Mouse (Mus musculus) heart, adult 2 months (tissue): ENCODE results near the gene Tex264. TPM values are rescaled to one million over a fixed set of nuclear protein-coding genes. Genes with fewer than 3 reads are reported as not detected.
"Not testable (repeated sequence)": the region's sequence is repeated elsewhere in the genome, so short reads cannot be mapped to it uniquely, and the experiment has no call there.

Experiments used
- DNase-seq, 2 experiments: peaks; one replicate each; pipeline ENCODE4 v3.0.0; 2021
- H3K27ac ChIP-seq: fragments of 200-600 bp; 2 replicates; pipeline ENCODE4 v1.8.1; 2022
- H3K27me3 ChIP-seq: fragments of 200-500 bp; 2 replicates; pipeline ENCODE4 v1.6.1; 2012; ENCODE audit warnings: mild to moderate bottlenecking, low read length, inconsistent platforms, mixed read lengths; ENCODE audit not compliant: control insufficient read depth, insufficient read depth
- H3K36me3 ChIP-seq: fragments of 200-500 bp; 2 replicates; pipeline ENCODE4 v1.6.1; 2012; ENCODE audit warnings: low read length, inconsistent platforms; ENCODE audit not compliant: control insufficient read depth, insufficient read depth
- H3K4me1 ChIP-seq: fragments of 200-500 bp; 2 replicates; pipeline ENCODE4 v1.6.1; 2011; ENCODE audit warnings: low read length; ENCODE audit not compliant: control insufficient read depth, insufficient read depth
- H3K4me3 ChIP-seq: fragments of 200-600 bp; 2 replicates; pipeline ENCODE4 v1.8.1; 2022
- H3K79me2 ChIP-seq: fragments of 200-500 bp; replicated peaks from 2 replicates; pipeline ENCODE4 v1.6.1; 2012; ENCODE audit warnings: mild to moderate bottlenecking, inconsistent platforms, low read length, moderate library complexity, mixed read lengths; ENCODE audit not compliant: control insufficient read depth, insufficient read depth
- H3K9ac ChIP-seq: fragments of 200-500 bp; 2 replicates; pipeline ENCODE4 v1.6.1; 2012; ENCODE audit warnings: low read depth, mild to moderate bottlenecking, control low read depth, inconsistent platforms, low read length, mixed read lengths
- CTCF ChIP-seq: fragments of 200-600 bp; IDR thresholded peaks from 2 replicates; pipeline ENCODE4 v1.8.1; 2022; ENCODE audit warnings: antibody characterized with exemption, mild to moderate bottlenecking, moderate library complexity
- EP300 ChIP-seq: fragments of 200-500 bp; IDR thresholded peaks from 2 replicates; pipeline ENCODE4 v1.6.1; 2011; ENCODE audit warnings: low read depth, low read length, control low read depth; ENCODE audit not compliant: insufficient read depth
- POLR2A ChIP-seq: fragments of 200-500 bp; IDR thresholded peaks from 2 replicates; pipeline ENCODE4 v1.6.1; 2011; ENCODE audit warnings: mild to moderate bottlenecking, low read depth, low read length, control low read depth; ENCODE audit not compliant: insufficient read depth
- WGBS: fragments of 180-500 bp; shearing (Covaris S2); methylation state at CpG from one replicate; pipeline ENCODE4 v1.1.7; 2018; 5-methylcytosine and 5-hydroxymethylcytosine counted together
- intact Hi-C: fragments of 180-260 bp; cut with DNase I; formaldehyde crosslinking; loops from one replicate; pipeline ENCODE4 v1.15.1; 2025
- polyA plus RNA-seq: library from polyadenylated mRNA; depleted of rRNA; stranded (reverse); fragments of >200 nt; gene quantifications from 2 replicates; pipeline ENCODE4 v1.2.3, GENCODE M21; 2012
- total RNA-seq, 2 experiments: library from RNA; stranded (reverse); gene quantifications; 2 replicates each; pipeline ENCODE4 v1.2.3; 2021

Tex264 gene
- total and polyA plus RNA-seq, 3 experiments = 40.3 to 62.1 (median 47.6) TPM

DNA sequence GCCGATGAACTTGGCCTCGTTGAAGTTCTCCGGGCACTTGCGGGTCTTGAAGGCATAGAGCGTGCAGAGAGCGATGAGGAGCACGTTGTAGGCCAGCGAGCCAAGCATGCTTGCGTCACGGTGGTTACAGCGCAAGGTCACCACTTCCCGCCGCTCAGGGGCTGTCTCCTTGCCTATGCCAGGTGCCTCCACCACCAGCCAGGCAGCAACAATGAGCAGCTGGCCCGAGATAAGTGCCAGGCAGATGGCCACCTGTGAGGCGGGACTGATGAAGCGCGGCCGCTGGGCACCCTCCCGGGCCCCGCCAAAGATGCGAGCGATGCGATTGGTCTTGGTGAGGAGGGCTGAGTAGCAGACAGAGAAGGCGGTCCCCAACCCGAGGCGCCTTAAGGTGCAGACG is 38.5 kb downstream of the Tex264 start:
- no peak for DNase-seq
- 56% methylated on average over 27 of the region's 27 CpGs for WGBS
- TF ChIP-seq CTCF (no peak), EP300 (no peak), POLR2A (no peak)
- Histone ChIP-seq H3K27me3 (peaks cover 6% of the 10 kb centered on the region), H3K4me3 (no peak overlapping the region), H3K36me3 (no peaks in the 10 kb centered on the region), H3K9ac (no peak overlapping the region), H3K27ac (no peak overlapping the region), H3K79me2 (no peaks in the 10 kb centered on the region), H3K4me1 (no peaks in the 10 kb centered on the region)
- intact Hi-C loops = no loop called here

- H3K27ac ChIP-seq = no peak overlapping the region
- intact Hi-C loops = no loop called here
- H3K27me3 ChIP-seq = peaks cover 6% of the 10 kb centered on the region
- H3K79me2 ChIP-seq = no peaks in the 10 kb centered on the region
- no peaks in the 10 kb centered on the region for H3K4me1 ChIP-seq
- TF ChIP-seq EP300 = no peak
- no peak for TF ChIP-seq POLR2A
- no peak for TF ChIP-seq CTCF
- no peaks in the 10 kb centered on the region for H3K36me3 ChIP-seq
- no peak overlapping the region for H3K4me3 ChIP-seq
- H3K9ac ChIP-seq = no peak overlapping the region
- no peak for DNase-seq
- WGBS = 70% methylated on average over 9 of the region's 9 CpGs
These were observed 39.9 kb downstream of the Tex264 start for GRCm38 (mm10) chr9:106645684-106646271.

GRCm38 (mm10) chr9:106643787-106644186 is 41.9 kb downstream of the Tex264 start:
- no peak for DNase-seq
- Histone ChIP-seq H3K79me2 (no peaks in the 10 kb centered on the region), H3K4me3 (no peak overlapping the region), H3K9ac (no peak overlapping the region), H3K36me3 (no peaks in the 10 kb centered on the region), H3K27ac (no peak overlapping the region), H3K27me3 (peaks cover 6% of the 10 kb centered on the region), H3K4me1 (no peaks in the 10 kb centered on the region)
- intact Hi-C loops = no loop called here
- no peak for TF ChIP-seq EP300
- 65% methylated on average over 6 of the region's 6 CpGs for WGBS

DNA sequence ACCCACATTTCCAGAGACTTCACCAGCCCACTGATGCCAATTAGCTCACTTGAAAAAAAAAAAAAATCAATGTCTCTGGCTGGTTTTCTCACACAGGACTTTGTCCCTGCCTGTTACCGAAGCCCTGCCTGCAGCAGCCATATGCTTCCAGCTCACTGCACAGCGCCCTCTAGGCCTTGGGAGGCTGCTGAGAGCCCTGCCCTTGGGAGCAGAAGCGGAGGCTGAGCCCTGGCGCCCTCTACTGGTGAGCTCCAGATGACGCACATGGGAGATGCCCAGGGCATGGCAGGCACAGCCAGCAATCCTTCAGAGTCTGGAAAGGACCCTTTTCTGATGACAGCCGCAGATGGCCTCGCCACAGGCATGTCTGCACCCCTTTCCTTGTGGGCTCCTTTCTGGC is 42.6 kb downstream of the Tex264 start:
- TF ChIP-seq EP300 (no peak), CTCF (peak; percentile 72)
- Histone ChIP-seq H3K27me3 (peaks cover 6% of the 10 kb centered on the region), H3K79me2 (no peaks in the 10 kb centered on the region), H3K36me3 (no peaks in the 10 kb centered on the region), H3K4me1 (no peaks in the 10 kb centered on the region), H3K4me3 (no peak overlapping the region), H3K27ac (no peak overlapping the region), H3K9ac (no peak overlapping the region)
- peak; percentile 48 to 53 for DNase-seq
- intact Hi-C loops = no loop called here
- 36% methylated on average over 7 of the region's 7 CpGs for WGBS

DNA sequence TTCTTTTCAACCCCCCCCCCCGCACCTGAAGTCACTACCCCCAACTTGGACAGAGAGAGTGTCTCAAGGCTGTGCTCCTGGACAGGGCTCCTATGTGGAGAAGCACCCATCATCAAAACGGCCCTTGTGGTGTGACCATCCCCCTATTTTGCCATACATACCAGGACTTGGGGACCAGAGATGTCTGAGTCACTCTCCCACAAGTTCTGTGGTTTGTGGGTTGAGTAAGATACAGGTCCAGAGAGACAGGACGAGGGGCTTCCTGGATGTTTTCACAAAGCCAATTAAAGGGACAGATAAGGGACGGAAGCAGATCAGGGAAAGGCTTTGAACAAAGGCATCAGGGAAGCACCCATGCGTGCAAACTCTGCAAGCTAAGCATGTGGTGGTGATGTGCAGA is 44.4 kb downstream of the Tex264 start:
- H3K27me3 ChIP-seq = no peaks in the 10 kb centered on the region
- WGBS = 31% methylated on average over 5 of the region's 5 CpGs
- no peak overlapping the region for H3K27ac ChIP-seq
- no peak overlapping the region for H3K4me3 ChIP-seq
- H3K4me1 ChIP-seq = no peaks in the 10 kb centered on the region
- no peaks in the 10 kb centered on the region for H3K79me2 ChIP-seq
- H3K36me3 ChIP-seq = no peaks in the 10 kb centered on the region
- no peak for TF ChIP-seq CTCF
- no peak for TF ChIP-seq EP300
- TF ChIP-seq POLR2A = no peak
- no peak for DNase-seq
- H3K9ac ChIP-seq = no peak overlapping the region
- intact Hi-C loops = no loop called here

DNA sequence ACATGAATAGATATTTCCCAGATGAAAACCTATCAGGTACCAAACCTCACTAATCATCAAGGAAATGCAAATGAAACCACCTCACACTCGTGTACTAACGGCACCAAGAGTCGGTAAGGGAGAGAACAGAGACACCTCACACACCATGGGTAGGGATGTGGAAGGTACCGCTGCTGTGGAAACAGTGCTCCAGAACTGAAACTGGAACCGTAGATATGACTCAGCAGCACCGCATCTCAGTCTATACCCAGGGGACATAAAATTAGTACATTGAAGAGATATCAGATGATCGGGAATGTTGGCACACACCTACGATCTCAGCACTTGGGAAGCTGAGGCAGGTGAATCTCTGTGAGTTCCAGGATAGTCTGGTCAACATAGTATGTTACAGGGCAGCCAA is 47.6 kb downstream of the Tex264 start:
- no peak for DNase-seq
- intact Hi-C loops = no loop called here

GRCm38 (mm10) chr9:106632185-106632584 is 53.5 kb downstream of the Tex264 start:
- Histone ChIP-seq H3K27ac (no peak overlapping the region), H3K27me3 (no peaks in the 10 kb centered on the region), H3K9ac (no peak overlapping the region), H3K4me1 (no peaks in the 10 kb centered on the region), H3K4me3 (no peak overlapping the region), H3K79me2 (no peaks in the 10 kb centered on the region), H3K36me3 (no peaks in the 10 kb centered on the region)
- DNase-seq = no peak
- intact Hi-C loops = no loop called here
- 60% methylated on average over 5 of the region's 5 CpGs for WGBS
- TF ChIP-seq POLR2A (no peak), CTCF (no peak), EP300 (no peak)

More for the DNA sequence above, 47.6 kb downstream of the Tex264 start:
- H3K4me3 ChIP-seq = no peak overlapping the region
- no peak for TF ChIP-seq EP300
- H3K27ac ChIP-seq = no peak overlapping the region
- WGBS = 83% methylated on average over 8 of the region's 8 CpGs
- H3K27me3 ChIP-seq = no peaks in the 10 kb centered on the region
- H3K79me2 ChIP-seq = no peaks in the 10 kb centered on the region
- H3K9ac ChIP-seq = no peak overlapping the region
- no peaks in the 10 kb centered on the region for H3K4me1 ChIP-seq
- H3K36me3 ChIP-seq = no peaks in the 10 kb centered on the region

DNA sequence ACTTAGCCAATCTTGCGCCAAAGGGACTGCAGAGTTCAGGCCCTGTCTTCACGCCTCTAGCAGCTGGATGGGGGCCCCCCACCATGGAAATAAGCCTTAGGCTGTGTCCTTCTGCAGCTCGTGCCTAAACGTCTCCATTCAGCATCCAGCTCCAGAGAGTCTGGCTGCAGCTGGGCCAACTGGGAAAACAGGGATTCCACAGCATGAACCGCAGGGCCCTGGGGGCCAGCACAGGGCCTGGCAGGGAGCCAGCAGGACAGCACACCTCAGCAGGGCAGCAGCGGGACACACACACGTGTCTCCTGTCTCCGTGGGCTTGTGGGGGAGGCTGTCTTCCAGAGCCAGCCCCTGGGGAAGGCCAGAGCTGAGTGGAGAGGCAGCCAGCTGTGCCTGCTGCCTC is 57.9 kb downstream of the Tex264 start:
- intact Hi-C loops = not testable (repeated sequence)
- WGBS = 17% methylated on average over 8 of the region's 8 CpGs

More for the DNA sequence above, 57.9 kb downstream of the Tex264 start:
- not testable (repeated sequence) for H3K4me3 ChIP-seq, H3K27me3 ChIP-seq, H3K36me3 ChIP-seq, H3K79me2 ChIP-seq, DNase-seq, H3K4me1 ChIP-seq, H3K9ac ChIP-seq, H3K27ac ChIP-seq
